Mouse (Mus musculus) T-cell, adult 2 months (primary cell): ENCODE results near the gene Eif2d.

Experiments
- DNase-seq: peaks from one replicate; pipeline ENCODE4 v3.0.0; 2022; ENCODE audit warnings: low spot score

The Eif2d gene

GRCm38 (mm10) chr1:131184253-131184955 is 31.4 kb downstream of the Eif2d start:
- DNase-seq: peak; percentile 62

GRCm38 (mm10) chr1:131184956-131185660 is 32.1 kb downstream of the Eif2d start:
- no peak for DNase-seq

GRCm38 (mm10) chr1:131185821-131186506 is 33.0 kb downstream of the Eif2d start:
- DNase-seq: no peak

GRCm38 (mm10) chr1:131186995-131187394 is 34.0 kb downstream of the Eif2d start:
- no peak for DNase-seq

- DNase-seq: no peak
Measured at GRCm38 (mm10) chr1:131187856-131188255, 34.9 kb downstream of the Eif2d start.

- no peak for DNase-seq
Measured at GRCm38 (mm10) chr1:131188655-131189054, 35.7 kb downstream of the Eif2d start.

- DNase-seq: no peak
Measured at GRCm38 (mm10) chr1:131193746-131194145, 40.8 kb downstream of the Eif2d start.

GRCm38 (mm10) chr1:131195653-131196052 is 42.7 kb downstream of the Eif2d start:
- DNase-seq: no peak

- DNase-seq: no peak
Measured at GRCm38 (mm10) chr1:131196107-131196506, 43.1 kb downstream of the Eif2d start.

- no peak for DNase-seq
Measured at GRCm38 (mm10) chr1:131198417-131198960, 45.5 kb downstream of the Eif2d start.

- DNase-seq: peak; percentile 60
Measured at GRCm38 (mm10) chr1:131199118-131199821, 46.3 kb downstream of the Eif2d start.

- DNase-seq: peak; percentile 98
Measured at GRCm38 (mm10) chr1:131199976-131200375, 47.0 kb downstream of the Eif2d start.

GRCm38 (mm10) chr1:131200588-131200987 is 47.6 kb downstream of the Eif2d start:
- DNase-seq: no peak

- DNase-seq: no peak
Measured at GRCm38 (mm10) chr1:131201391-131201790, 48.4 kb downstream of the Eif2d start.

- peak; percentile 78 for DNase-seq
Measured at GRCm38 (mm10) chr1:131204461-131204860, 51.5 kb downstream of the Eif2d start.

GRCm38 (mm10) chr1:131206342-131206741 is 53.4 kb downstream of the Eif2d start:
- DNase-seq: no peak

GRCm38 (mm10) chr1:131207531-131207930 is 54.5 kb downstream of the Eif2d start:
- DNase-seq: peak; percentile 81

GRCm38 (mm10) chr1:131208081-131208480 is 55.1 kb downstream of the Eif2d start:
- no peak for DNase-seq

GRCm38 (mm10) chr1:131208800-131209199 is 55.8 kb downstream of the Eif2d start:
- DNase-seq: no peak

GRCm38 (mm10) chr1:131209971-131210426 is 57.0 kb downstream of the Eif2d start:
- no peak for DNase-seq

- DNase-seq: no peak
Measured at GRCm38 (mm10) chr1:131211655-131212054, 58.7 kb downstream of the Eif2d start.

- no peak for DNase-seq
Measured at GRCm38 (mm10) chr1:131212956-131213355, 60.0 kb downstream of the Eif2d start.
